Mouse (Mus musculus) liver (tissue): ENCODE measurements around the gene Lsg1.

Source experiments
- DNase-seq: peaks from one replicate; pipeline ENCODE4 v3.0.0-alpha.2; 2020; ENCODE audit warnings: mixed read lengths

Gene Lsg1

GRCm38 (mm10) chr16:30549966-30550747 is 37.2 kb downstream of the Lsg1 start:
- DNase-seq = peak; percentile 77

DNA sequence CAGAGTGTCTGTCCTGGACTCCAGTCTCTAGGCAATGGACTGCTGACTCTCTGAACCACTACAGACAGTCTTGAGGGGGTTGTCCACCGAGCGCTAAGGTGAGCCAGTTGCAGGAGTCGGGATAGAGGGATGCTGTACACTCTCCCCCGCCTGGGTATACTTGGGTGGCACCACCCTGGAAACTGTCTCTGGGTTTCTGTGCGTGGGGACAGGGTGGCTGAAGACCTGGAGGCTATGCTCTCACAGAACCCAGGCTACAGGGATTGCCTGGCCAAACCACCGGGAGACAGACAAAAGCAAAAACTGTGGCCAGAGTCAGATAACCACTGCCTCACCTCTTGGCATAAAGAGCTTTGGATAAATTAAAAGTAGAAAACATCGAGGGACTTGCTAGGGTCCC is 37.9 kb downstream of the Lsg1 start:
- DNase-seq = no peak

DNA sequence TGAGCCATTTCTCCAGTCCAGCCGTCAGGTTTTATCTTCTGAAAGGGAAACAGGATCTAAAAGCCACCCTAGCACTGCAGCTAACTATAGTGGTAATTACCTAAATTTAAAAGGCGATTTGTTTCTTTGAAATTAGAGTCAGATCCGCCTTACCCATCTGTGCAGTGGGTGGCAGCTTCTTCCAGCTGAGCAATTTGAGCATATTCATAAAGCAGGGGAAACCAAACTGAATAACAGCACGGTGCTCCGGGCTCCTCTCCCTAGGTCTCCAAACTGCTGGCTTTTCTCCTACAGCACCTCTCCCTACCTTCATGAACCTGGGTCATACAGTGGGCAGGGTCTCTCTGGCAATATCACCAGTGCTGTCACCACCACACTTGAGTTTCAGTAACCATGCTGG is 39.1 kb downstream of the Lsg1 start:
- DNase-seq = no peak

GRCm38 (mm10) chr16:30544693-30545092 is 42.7 kb downstream of the Lsg1 start:
- DNase-seq = no peak

DNA sequence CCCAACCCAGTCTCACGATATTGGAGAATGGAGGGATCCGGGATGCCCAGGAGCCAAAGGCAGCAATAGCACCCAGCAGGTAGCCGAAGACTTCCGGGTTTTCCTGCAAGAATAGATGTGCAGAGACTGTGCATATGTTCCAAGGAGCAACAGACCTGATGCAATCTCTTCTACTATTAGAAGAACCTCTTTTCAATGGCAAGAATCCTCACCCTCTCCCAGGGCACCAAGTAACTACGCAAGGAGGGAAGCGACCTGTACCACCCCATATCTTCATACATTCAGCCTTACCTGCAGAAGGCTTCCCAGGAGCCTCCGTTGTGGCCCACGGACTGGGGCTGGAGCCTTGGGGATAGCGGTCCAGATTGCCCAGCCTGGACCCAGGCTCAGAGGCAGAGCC is 44.0 kb downstream of the Lsg1 start:
- no peak for DNase-seq

GRCm38 (mm10) chr16:30542826-30543225 is 44.6 kb downstream of the Lsg1 start:
- no peak for DNase-seq

DNA sequence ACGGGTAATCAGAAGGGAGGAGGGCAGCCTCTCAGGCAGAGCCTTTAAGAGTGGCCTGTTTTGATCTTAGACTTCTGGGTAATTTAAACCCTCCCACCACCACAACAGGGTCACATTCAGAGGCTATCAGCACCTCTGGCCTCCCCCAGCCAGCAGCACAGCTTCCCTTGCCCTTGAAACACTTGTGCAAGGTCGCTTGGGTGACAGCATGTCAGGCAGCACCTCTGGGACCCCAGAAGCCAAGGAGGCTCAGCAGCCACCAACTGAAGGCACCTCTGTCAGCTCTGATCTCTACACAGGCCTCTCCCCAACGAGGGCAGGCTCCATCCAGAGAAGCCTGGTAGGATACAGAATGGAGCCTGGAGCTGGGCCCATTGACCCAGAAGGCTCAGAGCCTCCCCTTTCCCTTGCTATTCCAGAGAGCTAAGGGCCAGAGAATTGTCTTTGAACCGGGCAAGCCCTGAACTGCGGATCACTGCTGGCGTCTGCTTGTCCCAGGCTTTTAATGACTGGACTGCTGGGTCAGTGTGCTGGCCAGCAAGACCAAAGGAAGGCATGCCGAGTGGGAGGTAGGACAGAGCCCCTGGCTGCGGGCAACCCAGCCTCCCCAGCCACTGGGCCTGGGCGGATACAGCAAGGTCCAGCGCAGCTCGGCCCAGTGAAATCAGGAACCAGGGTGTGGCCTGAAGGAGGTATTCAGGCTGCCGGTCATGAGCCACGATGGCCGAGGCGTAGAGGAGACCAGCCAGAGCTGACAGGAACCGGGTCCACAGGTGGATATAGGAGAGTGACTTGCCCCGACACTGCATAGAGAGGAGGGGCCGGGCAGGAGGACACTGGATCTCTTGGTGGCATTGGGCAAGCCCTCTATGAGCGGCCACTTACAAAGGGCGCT is 47.0 kb downstream of the Lsg1 start:
- DNase-seq = no peak

- DNase-seq = peak; percentile 61
Measured at GRCm38 (mm10) chr16:30539433-30539832, 48.0 kb downstream of the Lsg1 start.

GRCm38 (mm10) chr16:30535075-30535474 is 52.3 kb downstream of the Lsg1 start:
- no peak for DNase-seq

GRCm38 (mm10) chr16:30533592-30533991 is 53.8 kb downstream of the Lsg1 start:
- no peak for DNase-seq

DNA sequence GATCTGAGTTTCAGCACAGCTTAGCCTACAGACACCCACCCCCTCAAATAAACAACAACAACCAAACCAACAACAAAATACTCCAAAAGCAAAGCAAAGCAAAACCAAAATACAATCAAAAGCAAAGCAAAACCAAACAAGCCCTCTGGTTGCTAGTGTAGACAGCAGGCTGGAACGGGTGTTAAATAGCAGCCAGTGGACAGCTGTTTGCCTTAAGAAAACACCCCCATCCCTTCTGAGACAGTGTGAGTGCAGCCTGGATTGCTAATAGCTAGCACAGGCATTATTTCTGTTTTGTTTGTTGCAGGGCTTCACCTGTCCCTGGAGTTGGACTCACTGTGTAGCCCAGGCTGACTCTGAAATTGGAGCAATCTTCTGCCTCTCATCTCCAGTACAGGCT is 54.5 kb downstream of the Lsg1 start:
- no peak for DNase-seq

DNA sequence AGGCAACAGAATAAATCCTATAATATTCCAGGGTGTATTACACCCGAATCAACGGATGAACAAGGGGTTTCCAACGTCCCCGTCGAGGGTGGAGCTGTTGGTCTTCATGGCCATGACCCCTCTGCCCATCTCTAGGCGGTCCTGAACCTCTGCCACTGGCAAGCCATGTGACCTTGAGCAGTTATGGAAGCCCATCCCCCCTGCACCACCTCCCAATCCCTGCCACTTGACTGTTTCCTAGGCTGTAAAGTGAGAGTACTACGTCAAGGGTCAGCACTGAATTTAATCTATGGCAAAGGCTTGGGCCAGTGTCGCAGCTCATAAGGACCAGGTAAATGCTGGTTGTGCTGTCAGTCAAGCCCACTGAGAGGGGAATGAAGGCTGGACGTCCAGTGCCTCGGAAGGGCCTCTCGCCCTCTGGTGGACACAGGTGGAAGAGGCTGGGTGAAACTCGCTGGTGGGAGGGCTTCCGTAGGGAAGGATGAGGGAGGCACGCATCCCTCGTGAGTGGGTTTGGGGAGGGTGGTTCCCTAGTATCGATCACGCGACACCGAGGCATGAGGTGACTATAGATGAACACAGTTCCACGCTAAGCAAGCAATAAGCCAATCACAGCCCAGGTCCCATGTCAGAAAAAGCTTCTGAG is 55.5 kb downstream of the Lsg1 start:
- peak; percentile 38 for DNase-seq

DNA sequence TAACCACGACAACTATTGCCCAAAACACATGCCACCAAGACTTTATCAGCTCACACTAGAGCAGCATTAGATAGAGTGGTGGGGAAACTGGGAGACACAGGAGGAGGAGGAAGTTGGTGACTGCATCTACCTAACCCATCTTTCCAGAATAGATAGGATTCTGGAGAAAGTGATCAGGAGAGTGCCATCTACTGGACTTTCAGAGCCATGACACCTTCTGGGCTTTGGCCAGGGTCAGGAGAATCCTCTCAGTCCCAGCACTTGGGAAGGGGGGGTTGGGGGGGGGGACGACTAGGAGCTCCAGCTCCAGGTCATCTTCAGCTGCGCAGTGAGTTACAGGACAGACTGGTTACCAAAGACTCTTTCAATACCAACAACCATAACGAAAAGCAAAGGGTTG is 56.6 kb downstream of the Lsg1 start:
- DNase-seq = no peak

DNA sequence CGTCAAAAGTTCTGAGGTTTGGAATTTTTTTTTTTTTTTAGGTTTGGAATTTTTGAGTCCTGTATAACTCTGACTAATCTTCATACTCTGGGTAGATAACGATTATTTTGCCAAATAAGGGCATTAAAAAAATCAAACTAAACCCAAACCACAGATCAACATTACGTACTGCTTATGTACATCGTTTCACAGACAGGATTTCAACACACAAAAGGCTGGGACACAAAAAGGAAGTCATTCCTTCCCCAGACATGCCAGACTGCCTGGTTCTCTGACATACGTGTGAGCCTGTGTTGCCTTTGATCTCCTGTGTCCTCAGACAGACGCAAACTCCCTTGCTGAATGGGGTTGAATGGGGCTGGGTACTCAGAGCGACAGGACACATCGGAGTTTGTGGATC is 59.0 kb downstream of the Lsg1 start:
- no peak for DNase-seq

GRCm38 (mm10) chr16:30527889-30528288 is 59.5 kb downstream of the Lsg1 start:
- no peak for DNase-seq

DNA sequence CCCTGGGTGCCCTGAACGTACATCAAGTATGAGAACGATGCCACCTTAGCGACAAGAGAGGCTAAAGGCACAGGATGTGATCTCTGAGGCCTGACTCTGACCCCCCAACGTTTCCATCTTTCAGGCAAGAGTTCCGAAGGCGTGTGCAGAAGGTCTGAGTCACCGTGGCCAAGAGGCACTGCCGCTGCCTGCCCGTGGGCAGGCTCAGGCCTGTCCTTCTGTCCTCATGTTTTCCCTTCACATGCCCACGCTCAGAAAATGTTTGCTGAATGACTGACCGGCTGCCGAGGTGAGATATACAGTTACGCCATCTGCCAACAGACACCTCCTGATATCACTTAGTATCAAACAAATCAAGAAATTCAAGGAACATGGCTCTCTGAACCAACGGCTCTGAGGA is 61.6 kb downstream of the Lsg1 start:
- no peak for DNase-seq

DNA sequence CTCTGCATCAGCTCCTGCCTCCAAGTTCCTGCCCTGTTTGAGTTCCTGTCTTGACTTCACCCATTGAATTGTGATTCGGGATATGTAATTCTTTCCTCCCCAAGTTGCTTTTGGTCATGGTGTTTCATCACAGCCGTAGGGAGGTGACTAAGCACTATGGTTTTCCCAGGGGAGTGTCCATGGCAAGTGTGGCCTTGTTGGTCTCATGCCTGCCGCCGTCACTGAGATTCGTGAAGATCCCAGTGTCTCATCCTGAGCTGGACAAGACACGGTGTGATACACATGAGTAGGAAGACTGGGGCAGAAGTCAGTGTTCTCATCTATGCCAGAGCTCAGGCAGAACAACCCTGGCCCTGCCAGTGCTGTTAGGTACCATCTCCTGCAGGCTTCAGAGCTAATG is 62.9 kb downstream of the Lsg1 start:
- no peak for DNase-seq

DNA sequence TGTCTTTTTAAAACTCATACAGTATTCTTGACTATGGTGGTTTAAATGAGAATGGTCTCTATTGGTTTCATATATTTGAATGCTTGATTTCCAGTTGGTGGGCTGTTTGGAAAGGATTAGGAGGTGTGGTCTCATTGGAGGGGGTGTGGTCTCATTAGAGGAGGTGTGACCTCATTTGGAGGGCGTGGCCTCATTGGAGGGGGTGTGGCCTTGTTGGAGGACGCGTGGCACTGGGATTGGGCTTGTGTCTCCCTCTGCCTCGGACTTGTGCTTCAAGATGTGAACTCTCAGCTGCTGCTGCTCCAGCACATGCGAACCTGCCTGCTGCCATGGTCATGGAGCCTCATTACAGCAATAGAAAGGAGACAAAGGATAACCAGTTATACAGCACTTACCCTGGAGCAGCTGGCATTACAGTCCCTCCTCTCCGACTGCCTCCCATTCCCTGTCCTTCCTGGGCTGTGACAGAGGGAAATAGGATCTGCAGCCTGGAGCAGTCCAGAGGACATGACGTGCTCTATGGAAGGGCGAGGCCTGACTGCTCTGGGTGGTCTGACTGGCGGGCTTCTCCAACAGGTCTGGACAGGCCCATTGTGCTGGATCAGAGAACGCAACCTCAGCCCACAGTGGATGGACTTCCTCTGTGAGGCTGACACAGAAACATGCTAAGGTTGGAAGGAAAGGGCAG is 65.0 kb downstream of the Lsg1 start:
- DNase-seq = peak; percentile 51

- no peak for DNase-seq
Measured at GRCm38 (mm10) chr16:30521147-30521546, 66.2 kb downstream of the Lsg1 start.

GRCm38 (mm10) chr16:30520361-30520823 is 67.0 kb downstream of the Lsg1 start:
- peak; percentile 78 for DNase-seq

DNA sequence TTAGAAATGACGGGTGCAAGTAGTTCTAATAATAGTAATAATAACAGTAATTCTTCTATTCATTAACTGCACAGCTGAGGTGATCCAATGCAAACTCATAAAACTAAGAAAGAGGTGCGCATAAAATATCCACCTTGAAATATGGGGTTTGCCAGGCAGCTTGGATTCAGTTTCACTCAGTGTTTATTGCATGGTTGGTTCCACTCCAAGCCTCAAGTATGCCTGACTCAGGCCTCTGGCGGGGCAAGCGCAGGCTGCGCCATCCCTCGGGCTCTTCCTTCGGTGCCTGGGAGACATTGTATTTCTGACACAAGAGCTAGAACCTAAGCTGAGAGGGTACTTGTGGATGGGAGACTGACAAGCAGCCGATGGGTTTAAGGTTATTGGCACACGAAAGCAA is 68.8 kb downstream of the Lsg1 start:
- DNase-seq = no peak

- DNase-seq = no peak
Measured at GRCm38 (mm10) chr16:30517666-30518283, 69.6 kb downstream of the Lsg1 start.
